In genomic region chr6:125215148-125215954, GRCm38 (mm10) we compare ENCODE assay signal across 7 mouse cellular contexts. TPM values are rescaled to one million over a fixed set of nuclear protein-coding genes. Genes with fewer than 3 reads are reported as not detected.
DNase-seq lines count a peak whose midpoint lies in the region; ATAC-seq and TF ChIP-seq lines count a peak whose summit lies in the region.

Vamp1 (plus strand) TSS chr6:125215551.

- intact Hi-C loops in left cerebral cortex, postnatal 4 days (cut with DNase I) = loop anchor here (5.0 kb wide), 1 partner anchor 57 kb away; no protein-coding TSS in a partner anchor

- peak within 1 kb of the TSS; percentile 59 for H3K9ac ChIP-seq in intestine, postnatal 0 days (ENCODE audit: low read depth, low read length)
- peak within 1 kb of the TSS; percentile 75 for H3K9ac ChIP-seq in midbrain, embryonic 12.5 days (replicated peaks)

- no peaks in the 10 kb centered on the region for H3K9me3 ChIP-seq in embryonic facial prominence, embryonic 10.5 days
- H3K9me3 ChIP-seq in intestine, postnatal 0 days (ENCODE audit: control insufficient read depth) = no peaks in the 10 kb centered on the region
- no peaks in the 10 kb centered on the region for H3K9me3 ChIP-seq in midbrain, embryonic 12.5 days

- no peaks in the 10 kb centered on the region for H3K36me3 ChIP-seq in embryonic facial prominence, embryonic 10.5 days (replicated peaks)
- peaks cover 17% of the 10 kb centered on the region for H3K36me3 ChIP-seq in intestine, postnatal 0 days (ENCODE audit: control insufficient read depth, insufficient read depth)
- no peaks in the 10 kb centered on the region for H3K36me3 ChIP-seq in midbrain, embryonic 12.5 days
- H3K36me3 ChIP-seq in small intestine, adult 2 months (ENCODE audit: control insufficient read depth, insufficient read depth, low read length) = peaks cover 11% of the 10 kb centered on the region

- peaks cover 11% of the 10 kb centered on the region for H3K4me1 ChIP-seq in embryonic facial prominence, embryonic 10.5 days
- H3K4me1 ChIP-seq in intestine, postnatal 0 days (replicated peaks; ENCODE audit: control insufficient read depth, insufficient read depth, low read length) = no peaks in the 10 kb centered on the region; the same call in 1 of the 2 replicates
- H3K4me1 ChIP-seq in midbrain, embryonic 12.5 days = peaks cover 10% of the 10 kb centered on the region; the same call in 1 of the 2 replicates
- no peaks in the 10 kb centered on the region for H3K4me1 ChIP-seq in small intestine, adult 2 months (ENCODE audit: control insufficient read depth, insufficient read depth, insufficient read length, low read length)

- peak within 1 kb of the TSS; percentile 80 for H3K4me2 ChIP-seq in intestine, postnatal 0 days (replicated peaks; ENCODE audit: low read depth)
- peak within 1 kb of the TSS; percentile 98 for H3K4me2 ChIP-seq in midbrain, embryonic 12.5 days (replicated peaks)

- peak within 1 kb of the TSS; percentile 82 for H3K4me3 ChIP-seq in embryonic facial prominence, embryonic 10.5 days
- peak within 1 kb of the TSS; percentile 51 for H3K4me3 ChIP-seq in intestine, postnatal 0 days (ENCODE audit: low read depth, low read length)
- H3K4me3 ChIP-seq in midbrain, embryonic 12.5 days = peak within 1 kb of the TSS; percentile 66
- peak within 1 kb of the TSS; percentile 89 for H3K4me3 ChIP-seq in small intestine, adult 2 months (ENCODE audit: low read depth, low read length)

- peak; percentile 98 for ATAC-seq in intestine, postnatal 0 days
- peak; percentile 97 for ATAC-seq in midbrain, embryonic 12.5 days (ENCODE audit: low FRiP score, low read depth)

- TF ChIP-seq CTCF in intestine, postnatal 0 days (IDR thresholded peaks at IDR 0.05; ENCODE audit: low read depth) = 0 out of 2 replicates have a peak, but pooled peaks have one; percentile 3
- TF ChIP-seq CTCF in small intestine, adult 2 months (IDR thresholded peaks at IDR 0.05; ENCODE audit: extremely low read depth, insufficient read length, insufficient replicate concordance, low read depth, low read length) = no peak

- WGBS in embryonic facial prominence, embryonic 10.5 days = under 1% methylated on average over 48 of the region's 48 CpGs
- WGBS in intestine, postnatal 0 days = under 1% methylated on average over 48 of the region's 48 CpGs
- WGBS in midbrain, embryonic 12.5 days = under 1% methylated on average over 48 of the region's 48 CpGs
- 1% methylated on average over 48 of the region's 48 CpGs for WGBS in small intestine, adult 2 months

- DNase-seq in adrenal gland, postnatal 10 days = peak; percentile 96
- DNase-seq in embryonic facial prominence, embryonic 10.5 days (ENCODE audit: low spot score) = peak; percentile 91
- peak; percentile 90 for DNase-seq in gonadal fat pad, adult 2 months (ENCODE audit: low read depth)
- DNase-seq in left cerebral cortex, postnatal 4 days = peak; percentile 92

- peaks cover 34% of the 10 kb centered on the region for H3K27me3 ChIP-seq in embryonic facial prominence, embryonic 10.5 days (replicated peaks; ENCODE audit: low read depth, poor library complexity, severe bottlenecking)
- 0 out of 2 replicates have a peak, but pooled peaks cover 3% of the 10 kb centered on the region for H3K27me3 ChIP-seq in intestine, postnatal 0 days (replicated peaks; ENCODE audit: control insufficient read depth, insufficient read depth, low read length)
- H3K27me3 ChIP-seq in midbrain, embryonic 12.5 days = peaks cover 28% of the 10 kb centered on the region
- H3K27me3 ChIP-seq in small intestine, adult 2 months (ENCODE audit: control insufficient read depth, insufficient read depth, low read length) = no peaks in the 10 kb centered on the region

- TF ChIP-seq POLR2A in small intestine, adult 2 months (IDR thresholded peaks at IDR 0.05; ENCODE audit: low read depth, low read length) = peak; percentile 99

- H3K27ac ChIP-seq in embryonic facial prominence, embryonic 10.5 days (replicated peaks) = peak within 1 kb of the TSS; percentile 81
- peak within 1 kb of the TSS; percentile 43; the same call in 1 of the 2 replicates for H3K27ac ChIP-seq in intestine, postnatal 0 days (ENCODE audit: low read depth, low read length)
- peak within 1 kb of the TSS; percentile 60 for H3K27ac ChIP-seq in midbrain, embryonic 12.5 days (replicated peaks)
- peak within 1 kb of the TSS; percentile 69 for H3K27ac ChIP-seq in small intestine, adult 2 months (ENCODE audit: insufficient read depth, low read depth, low read length)

RNA-seq across cellular contexts. Expression of gene Vamp1, which starts in this region (rescaled TPM):
- 10 to 100 TPM; 16.4 to 32.8 TPM for total RNA-seq in adrenal gland, postnatal 10 days (2021)
- 2.6 and 3.1 TPM in 2 replicates for polyA plus RNA-seq in embryonic facial prominence, embryonic 10.5 days (2016; fragmentation: Nextera tagmentation; extraction: Ambion mirVana)
- 39.4 and 41.8 TPM in 2 replicates for polyA plus RNA-seq in gonadal fat pad, adult 2 months (2012; rRNA removed)
- 2.7 and 3.4 TPM in 2 replicates for polyA plus RNA-seq in intestine, postnatal 0 days (2015; fragmentation: Nextera tagmentation; extraction: Ambion mirVana)
- 10 to 100 TPM in 1 of 2 experiments, 1 to 10 TPM in 1; 7.0 to 10.2 TPM for total RNA-seq in left cerebral cortex, postnatal 4 days (2021)
- 4.7 and 5.3 TPM in 2 replicates for polyA plus RNA-seq in midbrain, embryonic 12.5 days (2016; fragmentation: Nextera tagmentation; extraction: Ambion mirVana)
- polyA plus RNA-seq in small intestine, adult 2 months (2012; rRNA removed) = 5.0 and 7.7 TPM in 2 replicates

Comparison
In these comparisons a context has a peak if more than half of its experiments do, and no peak if none do; other contexts are left out.
1. Peak in every context shown above with its lines: DNase-seq, ATAC-seq, H3K4me3 ChIP-seq and H3K27ac ChIP-seq.